Comparison of ENCODE assay signal across 23 mouse cellular contexts in genomic region chr17:56442316-56442715, GRCm38 (mm10). TPM values are rescaled to one million over a fixed set of nuclear protein-coding genes. Genes with fewer than 3 reads are reported as not detected.
DNase-seq lines count a peak whose midpoint lies in the region; ATAC-seq and TF ChIP-seq lines count a peak whose summit lies in the region.
"Had no signal": no experiment of that assay in that cellular context is flagged by ENCODE, and none has a peak within 500 bp of the region (broad histone marks: within the 10 kb centered on the region; RNA-seq: fewer than 3 reads in every experiment).

No protein-coding gene starts in this region.

- ATAC-seq in hindbrain, embryonic 12.5 days (ENCODE audit: low FRiP score): no peak
- no peak for ATAC-seq in midbrain, embryonic 13.5 days
- no peak for ATAC-seq in midbrain, embryonic 14.5 days (ENCODE audit: low FRiP score, low TSS enrichment)
- no peak for ATAC-seq in G1E (ENCODE audit: extremely low read depth, insufficient number of reproducible peaks, low FRiP score, poor library complexity, severe bottlenecking)
- ATAC-seq in hindbrain, embryonic 16.5 days: 0 out of 2 replicates have a peak, but pooled peaks have one; percentile 2
- ATAC-seq: liver, embryonic 12.5 days had no signal

- no peak for DNase-seq in hindbrain, embryonic 10.5 days (ENCODE audit: low spot score)
- DNase-seq in midbrain, embryonic 14.5 days: no peak
- DNase-seq in G1E (ENCODE audit: low spot score): no peak
- no peak for DNase-seq in heart, postnatal 14 days
- DNase-seq: adrenal gland, postnatal 10 days; cerebellum, adult 11-12 months; cerebellum, adult 9-11 months; embryo, embryonic 11 days; heart, postnatal 36 days; kidney, adult 11 months; kidney, postnatal 14 days; liver, postnatal 0 days; lung, postnatal 36 days; right cerebral cortex, postnatal 4 days; thymus, adult 18-20 months had no signal

- intact Hi-C loops in heart, postnatal 14 days (cut with DNase I): no loop called here

- H3K9ac ChIP-seq in hindbrain, embryonic 12.5 days: no peak overlapping the region
- no peak overlapping the region for H3K9ac ChIP-seq in midbrain, embryonic 13.5 days (replicated peaks)
- H3K9ac ChIP-seq in midbrain, embryonic 14.5 days (replicated peaks; ENCODE audit: low read length): no peak overlapping the region
- H3K9ac ChIP-seq in hindbrain, embryonic 16.5 days (ENCODE audit: low read depth, low read length): no peak overlapping the region
- H3K9ac ChIP-seq: embryonic facial prominence, embryonic 12.5 days; heart, embryonic 15.5 days; liver, embryonic 12.5 days; liver, postnatal 0 days; midbrain, embryonic 12.5 days had no signal

- peaks cover 38% of the 10 kb centered on the region for H3K4me1 ChIP-seq in hindbrain, embryonic 12.5 days
- H3K4me1 ChIP-seq in hindbrain, embryonic 10.5 days (replicated peaks): peaks cover 40% of the 10 kb centered on the region
- H3K4me1 ChIP-seq in midbrain, embryonic 13.5 days (replicated peaks): peaks cover 47% of the 10 kb centered on the region
- H3K4me1 ChIP-seq in midbrain, embryonic 14.5 days (ENCODE audit: control insufficient read depth, insufficient read depth, low read length): peaks cover 16% of the 10 kb centered on the region
- H3K4me1 ChIP-seq in G1E (ENCODE audit: insufficient read depth, low read depth, low read length): peaks cover 55% of the 10 kb centered on the region
- H3K4me1 ChIP-seq in hindbrain, embryonic 16.5 days (ENCODE audit: control insufficient read depth, insufficient read depth, low read depth, low read length): peaks cover 19% of the 10 kb centered on the region
- H3K4me1 ChIP-seq: embryonic facial prominence, embryonic 12.5 days had no signal

- 85% methylated on average over 6 of the region's 6 CpGs for WGBS in hindbrain, embryonic 12.5 days
- WGBS in hindbrain, embryonic 10.5 days: 87% methylated on average over 6 of the region's 6 CpGs
- WGBS in midbrain, embryonic 13.5 days: 87% methylated on average over 6 of the region's 6 CpGs
- WGBS in midbrain, embryonic 14.5 days: 88% methylated on average over 6 of the region's 6 CpGs
- 72% methylated on average over 6 of the region's 6 CpGs for WGBS in hindbrain, embryonic 16.5 days

- H3K9me3 ChIP-seq in hindbrain, embryonic 12.5 days (replicated peaks): no peaks in the 10 kb centered on the region
- H3K9me3 ChIP-seq in hindbrain, embryonic 10.5 days: peaks cover 5% of the 10 kb centered on the region; the same call in 1 of the 2 replicates
- H3K9me3 ChIP-seq in midbrain, embryonic 13.5 days: no peaks in the 10 kb centered on the region
- H3K9me3 ChIP-seq in midbrain, embryonic 14.5 days (ENCODE audit: control insufficient read depth, low read length): no peaks in the 10 kb centered on the region
- H3K9me3 ChIP-seq in G1E (replicated peaks): peaks cover 4% of the 10 kb centered on the region
- no peaks in the 10 kb centered on the region for H3K9me3 ChIP-seq in hindbrain, embryonic 16.5 days (ENCODE audit: control insufficient read depth, low read length)
- H3K9me3 ChIP-seq: heart, embryonic 15.5 days; liver, embryonic 12.5 days; midbrain, embryonic 12.5 days had no signal

- no peak overlapping the region for H3K4me3 ChIP-seq in hindbrain, embryonic 12.5 days
- H3K4me3 ChIP-seq in hindbrain, embryonic 10.5 days: no peak overlapping the region
- no peak overlapping the region for H3K4me3 ChIP-seq in midbrain, embryonic 13.5 days (replicated peaks)
- H3K4me3 ChIP-seq in midbrain, embryonic 14.5 days (replicated peaks; ENCODE audit: low read depth, low read length): no peak overlapping the region
- peak overlapping the region; percentile 6; the same call in 1 of the 2 replicates for H3K4me3 ChIP-seq in G1E (ENCODE audit: low read depth, low read length)
- no peak overlapping the region for H3K4me3 ChIP-seq in hindbrain, embryonic 16.5 days (ENCODE audit: low read length)
- H3K4me3 ChIP-seq: embryonic facial prominence, embryonic 12.5 days; heart, embryonic 15.5 days; liver, embryonic 12.5 days; midbrain, embryonic 12.5 days had no signal

- H3K27ac ChIP-seq in hindbrain, embryonic 12.5 days: peak overlapping the region; percentile 12; the same call in 1 of the 2 replicates
- H3K27ac ChIP-seq in hindbrain, embryonic 10.5 days: no peak overlapping the region
- H3K27ac ChIP-seq in midbrain, embryonic 13.5 days: peak overlapping the region; percentile 0; the same call in 1 of the 2 replicates
- H3K27ac ChIP-seq in midbrain, embryonic 14.5 days (replicated peaks; ENCODE audit: low read depth, low read length): no peak overlapping the region
- H3K27ac ChIP-seq in hindbrain, embryonic 16.5 days (ENCODE audit: low read depth, low read length): no peak overlapping the region
- H3K27ac ChIP-seq: embryonic facial prominence, embryonic 12.5 days; heart, embryonic 15.5 days; liver, embryonic 12.5 days; midbrain, embryonic 12.5 days; stomach, postnatal 0 days had no signal

- H3K36me3 ChIP-seq in hindbrain, embryonic 12.5 days: peaks cover 79% of the 10 kb centered on the region
- peaks cover 99% of the 10 kb centered on the region for H3K36me3 ChIP-seq in hindbrain, embryonic 10.5 days
- H3K36me3 ChIP-seq in midbrain, embryonic 13.5 days: peaks cover 74% of the 10 kb centered on the region
- H3K36me3 ChIP-seq in midbrain, embryonic 14.5 days (ENCODE audit: control insufficient read depth, insufficient read depth, low read length): peaks cover 80% of the 10 kb centered on the region
- peaks cover 62% of the 10 kb centered on the region for H3K36me3 ChIP-seq in G1E (replicated peaks)
- peaks cover 20% of the 10 kb centered on the region for H3K36me3 ChIP-seq in hindbrain, embryonic 16.5 days (ENCODE audit: control insufficient read depth, insufficient read depth, low read length)

- H3K4me2 ChIP-seq in hindbrain, embryonic 12.5 days (replicated peaks): no peak overlapping the region
- no peak overlapping the region for H3K4me2 ChIP-seq in midbrain, embryonic 13.5 days (replicated peaks)
- no peak overlapping the region for H3K4me2 ChIP-seq in midbrain, embryonic 14.5 days (ENCODE audit: low read length)
- H3K4me2 ChIP-seq in hindbrain, embryonic 16.5 days (ENCODE audit: low read length): no peak overlapping the region
- H3K4me2 ChIP-seq: embryonic facial prominence, embryonic 12.5 days; heart, embryonic 15.5 days; liver, embryonic 12.5 days; midbrain, embryonic 12.5 days had no signal

- H3K27me3 ChIP-seq in hindbrain, embryonic 12.5 days: no peaks in the 10 kb centered on the region
- H3K27me3 ChIP-seq in hindbrain, embryonic 10.5 days (ENCODE audit: insufficient read depth, poor library complexity, severe bottlenecking): no peaks in the 10 kb centered on the region
- no peaks in the 10 kb centered on the region for H3K27me3 ChIP-seq in midbrain, embryonic 13.5 days
- H3K27me3 ChIP-seq in midbrain, embryonic 14.5 days (ENCODE audit: control insufficient read depth, insufficient read depth, low read length): no peaks in the 10 kb centered on the region
- no peaks in the 10 kb centered on the region; the same call in 1 of the 2 replicates for H3K27me3 ChIP-seq in G1E (ENCODE audit: insufficient read depth, low read length)
- no peaks in the 10 kb centered on the region for H3K27me3 ChIP-seq in hindbrain, embryonic 16.5 days (replicated peaks; ENCODE audit: control insufficient read depth, insufficient read depth, low read length)
- H3K27me3 ChIP-seq: embryonic facial prominence, embryonic 12.5 days; heart, embryonic 15.5 days; liver, embryonic 12.5 days; midbrain, embryonic 12.5 days had no signal

- no peak for TF ChIP-seq CTCF in G1E (IDR thresholded peaks at IDR 0.05; ENCODE audit: low read depth, low read length)

RNA-seq across cellular contexts. Expression of gene Ptprs, which starts 34.0 kb away (rescaled TPM):
- 316 and 326 TPM in 2 replicates for polyA plus RNA-seq in hindbrain, embryonic 12.5 days (2016; fragmentation: Nextera tagmentation; extraction: Ambion mirVana)
- 109 and 172 TPM in 2 replicates for polyA plus RNA-seq in hindbrain, embryonic 10.5 days (2016; fragmentation: Nextera tagmentation; extraction: Ambion mirVana)
- 278 and 317 TPM in 2 replicates for polyA plus RNA-seq in midbrain, embryonic 13.5 days (2015; fragmentation: Nextera tagmentation; extraction: Ambion mirVana)
- 304 and 345 TPM in 2 replicates for polyA plus RNA-seq in midbrain, embryonic 14.5 days (2014; fragmentation: Nextera tagmentation; extraction: Ambion mirVana)
- total RNA-seq in G1E (2014; fragmentation: Nextera tagmentation) (70.5 and 77.2 TPM in 2 replicates), G1E (2017) (16.4 and 16.7 TPM in 2 replicates)
- polyA plus RNA-seq in G1E (2012): 83.6 and 90.8 TPM in 2 replicates
- polyA plus RNA-seq in hindbrain, embryonic 16.5 days (2015; fragmentation: Nextera tagmentation; extraction: Ambion mirVana): 229 and 264 TPM in 2 replicates
- total RNA-seq in heart, postnatal 14 days (2021): 10 to 100 TPM; 60.3 to 64.8 TPM

Comparison
In these comparisons a context has a peak if more than half of its experiments do, and no peak if none do; other contexts are left out.
1. H3K27ac ChIP-seq: peak in hindbrain, embryonic 12.5 days (single experiment) and midbrain, embryonic 13.5 days (single experiment); none in hindbrain, embryonic 10.5 days (single experiment), midbrain, embryonic 14.5 days (single experiment) and hindbrain, embryonic 16.5 days (single experiment).